Mouse (Mus musculus): ENCODE data around the gene Trafd1.

DNA sequence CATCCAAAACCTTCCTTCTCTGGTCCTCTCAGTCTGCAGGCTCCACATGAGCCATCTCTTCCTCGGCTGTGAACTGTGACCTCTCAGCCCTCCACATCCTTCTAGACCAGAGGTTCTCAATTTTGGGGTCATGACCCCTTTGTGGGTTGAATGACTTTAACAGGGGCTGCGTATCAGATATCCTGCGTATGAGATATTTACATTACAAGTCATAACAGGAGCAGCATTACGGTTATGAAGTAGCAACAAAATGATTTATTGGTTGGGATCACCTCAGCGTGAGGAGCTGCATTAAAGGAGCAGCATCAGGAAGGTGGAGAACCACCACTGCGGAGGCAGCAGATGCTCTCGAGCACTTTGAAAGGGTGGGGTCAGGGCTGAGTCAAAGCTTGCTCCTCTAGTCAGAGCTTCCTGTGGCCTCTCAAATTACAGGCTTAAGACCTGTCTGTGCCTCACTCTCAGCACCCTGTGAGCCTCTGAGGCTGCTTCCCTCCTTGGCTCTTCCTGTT is 44.4 kb downstream of the Trafd1 start:
- TF ChIP-seq POLR2A (IDR thresholded peaks at IDR 0.05; ENCODE audit: control insufficient read depth, low read depth, low read length) (no peak), CTCF (IDR thresholded peaks at IDR 0.05; ENCODE audit: control insufficient read depth, insufficient read depth, insufficient replicate concordance, low read depth, low read length) (no peak)
